Mouse (Mus musculus): ENCODE measurements around the gene Slc25a21.

The Slc25a21 gene

GRCm38 (mm10) chr12:57016324-57016723 is 180.9 kb downstream of the Slc25a21 start:
- no peak for DNase-seq (ENCODE audit: low spot score)

GRCm38 (mm10) chr12:57009010-57009409 is 188.3 kb downstream of the Slc25a21 start:
- no peak for DNase-seq (ENCODE audit: low spot score)

GRCm38 (mm10) chr12:56986049-56986448 is 211.2 kb downstream of the Slc25a21 start:
- DNase-seq (ENCODE audit: low spot score), result peak; percentile 37

- DNase-seq (ENCODE audit: low spot score), result no peak
Measured at GRCm38 (mm10) chr12:56982066-56982626, 215.1 kb downstream of the Slc25a21 start.

- no peak for DNase-seq (ENCODE audit: low spot score)
Measured at GRCm38 (mm10) chr12:56975256-56975655, 222.0 kb downstream of the Slc25a21 start.

GRCm38 (mm10) chr12:56963236-56963635 is 234.0 kb downstream of the Slc25a21 start:
- no peak for DNase-seq (ENCODE audit: low spot score)

GRCm38 (mm10) chr12:56959230-56960051 is 237.8 kb downstream of the Slc25a21 start:
- no peak for DNase-seq (ENCODE audit: low spot score)

GRCm38 (mm10) chr12:56958244-56958643 is 239.0 kb downstream of the Slc25a21 start:
- no peak for DNase-seq (ENCODE audit: low spot score)

GRCm38 (mm10) chr12:56951749-56952657 is 245.3 kb downstream of the Slc25a21 start:
- no peak for DNase-seq (ENCODE audit: low spot score)

GRCm38 (mm10) chr12:56944265-56944664 is 253.0 kb downstream of the Slc25a21 start:
- no peak for DNase-seq (ENCODE audit: low spot score)

GRCm38 (mm10) chr12:56940861-56941260 is 256.4 kb downstream of the Slc25a21 start:
- no peak for DNase-seq (ENCODE audit: low spot score)

GRCm38 (mm10) chr12:56918145-56918544 is 279.1 kb downstream of the Slc25a21 start:
- no peak for DNase-seq (ENCODE audit: low spot score)

GRCm38 (mm10) chr12:56906476-56906875 is 290.8 kb downstream of the Slc25a21 start:
- no peak for DNase-seq (ENCODE audit: low spot score)

- no peak for DNase-seq (ENCODE audit: low spot score)
Measured at GRCm38 (mm10) chr12:56905652-56906305, 291.5 kb downstream of the Slc25a21 start.

- no peak for DNase-seq (ENCODE audit: low spot score)
Measured at GRCm38 (mm10) chr12:56905222-56905621, 292.1 kb downstream of the Slc25a21 start.

- DNase-seq (ENCODE audit: low spot score), result no peak
Measured at GRCm38 (mm10) chr12:56902774-56903456, 294.4 kb downstream of the Slc25a21 start.

GRCm38 (mm10) chr12:56897976-56898375 is 299.3 kb downstream of the Slc25a21 start:
- no peak for DNase-seq (ENCODE audit: low spot score)

- DNase-seq (ENCODE audit: low spot score), result no peak
Measured at GRCm38 (mm10) chr12:56897221-56897937, 299.9 kb downstream of the Slc25a21 start.

GRCm38 (mm10) chr12:56894963-56895362 is 302.3 kb downstream of the Slc25a21 start:
- DNase-seq (ENCODE audit: low spot score), result no peak

- no peak for DNase-seq (ENCODE audit: low spot score)
Measured at GRCm38 (mm10) chr12:56890891-56891726, 306.2 kb downstream of the Slc25a21 start.
